Mouse (Mus musculus): ENCODE measurements around the gene Kcnma1. TPM values are rescaled to one million over a fixed set of nuclear protein-coding genes. Genes with fewer than 3 reads are reported as not detected.

Gene Kcnma1
- polyA plus RNA-seq, 1 experiment from 2014 or later = 6.5 TPM

- 77% methylated on average over 7 of the region's 7 CpGs for WGBS
- H3K27me3 ChIP-seq = no peaks in the 10 kb centered on the region
- no peaks in the 10 kb centered on the region for H3K36me3 ChIP-seq
- no peaks in the 10 kb centered on the region for H3K4me1 ChIP-seq
- no peak overlapping the region for H3K27ac ChIP-seq (replicated peaks)
- H3K9ac ChIP-seq = no peak overlapping the region
- H3K4me3 ChIP-seq (replicated peaks) = no peak overlapping the region
- no peaks in the 10 kb centered on the region for H3K9me3 ChIP-seq (replicated peaks)
- ATAC-seq (ENCODE audit: insufficient number of reproducible peaks, low FRiP score, low TSS enrichment, low read depth) = no peak
- no peak overlapping the region for H3K4me2 ChIP-seq (replicated peaks)
These were observed 449.8 kb downstream of the Kcnma1 start for GRCm38 (mm10) chr14:23564474-23564873.

GRCm38 (mm10) chr14:23563180-23563579 lies 451.1 kb downstream of the Kcnma1 start:
- Histone ChIP-seq H3K27ac (replicated peaks) (no peak overlapping the region), H3K9me3 (replicated peaks) (no peaks in the 10 kb centered on the region), H3K27me3 (no peaks in the 10 kb centered on the region), H3K4me2 (replicated peaks) (no peak overlapping the region), H3K4me3 (replicated peaks) (no peak overlapping the region), H3K4me1 (no peaks in the 10 kb centered on the region), H3K36me3 (no peaks in the 10 kb centered on the region), H3K9ac (no peak overlapping the region)
- ATAC-seq (ENCODE audit: insufficient number of reproducible peaks, low FRiP score, low TSS enrichment, low read depth) = no peak
- WGBS = 75% methylated on average over 2 of the region's 2 CpGs

- Histone ChIP-seq H3K9ac (no peak overlapping the region), H3K4me1 (0 out of 2 replicates have a peak, but pooled peaks cover 2% of the 10 kb centered on the region), H3K27ac (replicated peaks) (no peak overlapping the region), H3K27me3 (no peaks in the 10 kb centered on the region), H3K4me3 (replicated peaks) (no peak overlapping the region), H3K4me2 (replicated peaks) (no peak overlapping the region), H3K36me3 (no peaks in the 10 kb centered on the region), H3K9me3 (replicated peaks) (no peaks in the 10 kb centered on the region)
- WGBS = 45% methylated on average over 2 of the region's 2 CpGs
- peak; percentile 29; the same call in 1 of the 2 replicates for ATAC-seq (ENCODE audit: insufficient number of reproducible peaks, low FRiP score, low TSS enrichment, low read depth)
These were observed 458.6 kb downstream of the Kcnma1 start for GRCm38 (mm10) chr14:23555647-23556046.

- H3K27me3 ChIP-seq = no peaks in the 10 kb centered on the region
- no peaks in the 10 kb centered on the region for H3K9me3 ChIP-seq (replicated peaks)
- no peak overlapping the region for H3K27ac ChIP-seq (replicated peaks)
- no peak overlapping the region for H3K4me2 ChIP-seq (replicated peaks)
- 0 out of 2 replicates have a peak, but pooled peaks cover 5% of the 10 kb centered on the region for H3K4me1 ChIP-seq
- no peak overlapping the region for H3K4me3 ChIP-seq (replicated peaks)
- no peaks in the 10 kb centered on the region for H3K36me3 ChIP-seq
- H3K9ac ChIP-seq = no peak overlapping the region
- ATAC-seq (ENCODE audit: insufficient number of reproducible peaks, low FRiP score, low TSS enrichment, low read depth) = no peak
- WGBS = 46% methylated on average over 5 of the region's 5 CpGs
These were observed 461.9 kb downstream of the Kcnma1 start for GRCm38 (mm10) chr14:23552252-23552974.

- H3K36me3 ChIP-seq = no peaks in the 10 kb centered on the region
- H3K27me3 ChIP-seq = no peaks in the 10 kb centered on the region
- WGBS = 34% methylated on average over 3 of the region's 3 CpGs
- H3K27ac ChIP-seq (replicated peaks) = no peak overlapping the region
- no peak overlapping the region for H3K9ac ChIP-seq
- H3K9me3 ChIP-seq (replicated peaks) = no peaks in the 10 kb centered on the region
- H3K4me1 ChIP-seq = 0 out of 2 replicates have a peak, but pooled peaks cover 5% of the 10 kb centered on the region
- no peak overlapping the region for H3K4me3 ChIP-seq (replicated peaks)
- no peak for ATAC-seq (ENCODE audit: insufficient number of reproducible peaks, low FRiP score, low TSS enrichment, low read depth)
- no peak overlapping the region for H3K4me2 ChIP-seq (replicated peaks)
These were observed 463.8 kb downstream of the Kcnma1 start for GRCm38 (mm10) chr14:23550467-23550866.

- no peak overlapping the region for H3K27ac ChIP-seq (replicated peaks)
- H3K9ac ChIP-seq = no peak overlapping the region
- no peaks in the 10 kb centered on the region for H3K27me3 ChIP-seq
- ATAC-seq (ENCODE audit: insufficient number of reproducible peaks, low FRiP score, low TSS enrichment, low read depth) = no peak
- 78% methylated on average over 6 of the region's 6 CpGs for WGBS
- H3K4me3 ChIP-seq (replicated peaks) = no peak overlapping the region
- H3K4me1 ChIP-seq = no peaks in the 10 kb centered on the region
- H3K9me3 ChIP-seq (replicated peaks) = no peaks in the 10 kb centered on the region
- no peak overlapping the region for H3K4me2 ChIP-seq (replicated peaks)
- no peaks in the 10 kb centered on the region for H3K36me3 ChIP-seq
These were observed 472.2 kb downstream of the Kcnma1 start for GRCm38 (mm10) chr14:23542131-23542530.

- no peaks in the 10 kb centered on the region for H3K36me3 ChIP-seq
- H3K27me3 ChIP-seq = no peaks in the 10 kb centered on the region
- H3K27ac ChIP-seq (replicated peaks) = no peak overlapping the region
- WGBS = 80% methylated on average over 3 of the region's 3 CpGs
- no peak overlapping the region for H3K4me2 ChIP-seq (replicated peaks)
- ATAC-seq (ENCODE audit: insufficient number of reproducible peaks, low FRiP score, low TSS enrichment, low read depth) = no peak
- no peaks in the 10 kb centered on the region for H3K4me1 ChIP-seq
- H3K4me3 ChIP-seq (replicated peaks) = no peak overlapping the region
- 0 out of 2 replicates have a peak, but pooled peaks cover under 1% of the 10 kb centered on the region for H3K9me3 ChIP-seq (replicated peaks)
- H3K9ac ChIP-seq = no peak overlapping the region
These were observed 474.7 kb downstream of the Kcnma1 start for GRCm38 (mm10) chr14:23539621-23540020.

GRCm38 (mm10) chr14:23533346-23533745 lies 480.9 kb downstream of the Kcnma1 start:
- no peak for ATAC-seq (ENCODE audit: insufficient number of reproducible peaks, low FRiP score, low TSS enrichment, low read depth)
- WGBS = 86% methylated on average over 3 of the region's 3 CpGs

GRCm38 (mm10) chr14:23531735-23532525 lies 482.4 kb downstream of the Kcnma1 start:
- H3K27ac ChIP-seq (replicated peaks) = 0 out of 2 replicates have a peak overlapping the region, but pooled peaks have one; percentile 28
- no peaks in the 10 kb centered on the region for H3K27me3 ChIP-seq
- no peak overlapping the region for H3K4me3 ChIP-seq (replicated peaks)
- H3K9ac ChIP-seq = no peak overlapping the region
- no peak for ATAC-seq (ENCODE audit: insufficient number of reproducible peaks, low FRiP score, low TSS enrichment, low read depth)
- no peaks in the 10 kb centered on the region for H3K36me3 ChIP-seq
- WGBS = 59% methylated on average over 8 of the region's 8 CpGs
- H3K9me3 ChIP-seq (replicated peaks) = 0 out of 2 replicates have a peak, but pooled peaks cover 4% of the 10 kb centered on the region
- no peak overlapping the region for H3K4me2 ChIP-seq (replicated peaks)
- H3K4me1 ChIP-seq = peaks cover 15% of the 10 kb centered on the region

More at GRCm38 (mm10) chr14:23533346-23533745, 480.9 kb downstream of the Kcnma1 start:
- 0 out of 2 replicates have a peak, but pooled peaks cover 4% of the 10 kb centered on the region for H3K9me3 ChIP-seq (replicated peaks)
- no peak overlapping the region for H3K27ac ChIP-seq (replicated peaks)
- H3K36me3 ChIP-seq = no peaks in the 10 kb centered on the region
- H3K27me3 ChIP-seq = no peaks in the 10 kb centered on the region
- H3K4me1 ChIP-seq = peaks cover 14% of the 10 kb centered on the region
- H3K9ac ChIP-seq = no peak overlapping the region
- H3K4me3 ChIP-seq (replicated peaks) = no peak overlapping the region
- H3K4me2 ChIP-seq (replicated peaks) = no peak overlapping the region

GRCm38 (mm10) chr14:23529720-23530119 lies 484.6 kb downstream of the Kcnma1 start:
- no peak overlapping the region for H3K9ac ChIP-seq
- H3K4me3 ChIP-seq (replicated peaks) = no peak overlapping the region
- peak overlapping the region; percentile 81 for H3K27ac ChIP-seq (replicated peaks)
- H3K9me3 ChIP-seq (replicated peaks) = 0 out of 2 replicates have a peak, but pooled peaks cover 4% of the 10 kb centered on the region
- WGBS = 6% methylated on average over 4 of the region's 4 CpGs
- H3K4me2 ChIP-seq (replicated peaks) = no peak overlapping the region
- H3K36me3 ChIP-seq = no peaks in the 10 kb centered on the region
- no peak for ATAC-seq (ENCODE audit: insufficient number of reproducible peaks, low FRiP score, low TSS enrichment, low read depth)
- no peaks in the 10 kb centered on the region for H3K27me3 ChIP-seq
- H3K4me1 ChIP-seq = peaks cover 15% of the 10 kb centered on the region

- Histone ChIP-seq H3K27ac (replicated peaks) (peak overlapping the region; percentile 81), H3K4me1 (peaks cover 15% of the 10 kb centered on the region), H3K9me3 (replicated peaks) (no peaks in the 10 kb centered on the region), H3K4me2 (replicated peaks) (no peak overlapping the region), H3K27me3 (no peaks in the 10 kb centered on the region), H3K36me3 (no peaks in the 10 kb centered on the region), H3K4me3 (replicated peaks) (no peak overlapping the region), H3K9ac (no peak overlapping the region)
- ATAC-seq (ENCODE audit: insufficient number of reproducible peaks, low FRiP score, low TSS enrichment, low read depth) = no peak; the same call in 1 of the 2 replicates
- WGBS = 45% methylated on average over 1 of the region's 1 CpGs
These were observed 485.1 kb downstream of the Kcnma1 start for GRCm38 (mm10) chr14:23529229-23529628.
